Mouse (Mus musculus): ENCODE results near the gene Klhl6.

GRCm38 (mm10) chr16:19920823-19921222 is 62.0 kb downstream of the Klhl6 start:
- TF ChIP-seq CTCF (IDR thresholded peaks at IDR 0.05; ENCODE audit: low read depth) (no peak), EP300 (IDR thresholded peaks at IDR 0.05; ENCODE audit: low read depth) (no peak)
